Comparison of ENCODE assay signal across 10 mouse cellular contexts in genomic region chr8:88701611-88702010, GRCm38 (mm10). TPM values are rescaled to one million over a fixed set of nuclear protein-coding genes. Genes with fewer than 3 reads are reported as not detected.
DNase-seq lines count a peak whose midpoint lies in the region; ATAC-seq and TF ChIP-seq lines count a peak whose summit lies in the region.
"Had no signal": no experiment of that assay in that cellular context is flagged by ENCODE, and none has a peak within 500 bp of the region (broad histone marks: within the 10 kb centered on the region; RNA-seq: fewer than 3 reads in every experiment).

No protein-coding gene starts in this region.

- no peaks in the 10 kb centered on the region for H3K36me3 ChIP-seq in liver, embryonic 14.5 days (replicated peaks; ENCODE audit: control insufficient read depth, insufficient read depth, low read depth)
- H3K36me3 ChIP-seq in liver, embryonic 11.5 days (ENCODE audit: control insufficient read depth, insufficient read depth, low read length): no peaks in the 10 kb centered on the region
- peaks cover 10% of the 10 kb centered on the region; the same call in 1 of the 2 replicates for H3K36me3 ChIP-seq in splenic B cell, adult 2 months (ENCODE audit: control insufficient read depth, insufficient read depth, low read length, poor library complexity, severe bottlenecking)
- H3K36me3 ChIP-seq: forebrain, embryonic 15.5 days; limb, embryonic 12.5 days had no signal

- no peak overlapping the region for H3K4me2 ChIP-seq in liver, embryonic 14.5 days (ENCODE audit: low read depth)
- H3K4me2 ChIP-seq in liver, embryonic 11.5 days: no peak overlapping the region
- H3K4me2 ChIP-seq: forebrain, embryonic 15.5 days; limb, embryonic 12.5 days had no signal

- no peak for TF ChIP-seq POLR2A in cerebellum, adult 2 months (IDR thresholded peaks at IDR 0.05; ENCODE audit: borderline replicate concordance, insufficient read depth, low read length)

- H3K4me3 ChIP-seq in liver, embryonic 14.5 days (ENCODE audit: insufficient read depth in 1 of 2, low read depth in 2 of 2, low read length in 2 of 2): no peak overlapping the region
- H3K4me3 ChIP-seq in liver, embryonic 11.5 days (ENCODE audit: low read depth, low read length): no peak overlapping the region
- no peak overlapping the region for H3K4me3 ChIP-seq in cerebellum, adult 2 months (replicated peaks; ENCODE audit: insufficient read depth, low read depth, low read length)
- H3K4me3 ChIP-seq: forebrain, embryonic 15.5 days; limb, embryonic 12.5 days had no signal

- H3K27me3 ChIP-seq in liver, embryonic 14.5 days (ENCODE audit: control insufficient read depth, insufficient read depth, low read length): no peaks in the 10 kb centered on the region
- no peaks in the 10 kb centered on the region for H3K27me3 ChIP-seq in liver, embryonic 11.5 days (replicated peaks; ENCODE audit: control insufficient read depth, insufficient read depth, low read length)
- no peaks in the 10 kb centered on the region for H3K27me3 ChIP-seq in cerebellum, adult 2 months (ENCODE audit: control insufficient read depth, insufficient read depth, low read length)
- H3K27me3 ChIP-seq in splenic B cell, adult 2 months (ENCODE audit: control insufficient read depth, insufficient read depth, low read length, poor library complexity, severe bottlenecking): no peaks in the 10 kb centered on the region
- H3K27me3 ChIP-seq: forebrain, embryonic 15.5 days; limb, embryonic 12.5 days had no signal

- peaks cover 6% of the 10 kb centered on the region in 2 experiments for H3K4me1 ChIP-seq in liver, embryonic 14.5 days (replicated peaks; ENCODE audit: control insufficient read depth in 2 of 2, insufficient read depth in 2 of 2, low read length in 1 of 2)
- H3K4me1 ChIP-seq in liver, embryonic 11.5 days (replicated peaks; ENCODE audit: control insufficient read depth, insufficient read depth, low read length): peaks cover 3% of the 10 kb centered on the region; the same call in 1 of the 2 replicates
- peaks cover 2% of the 10 kb centered on the region; the same call in 1 of the 2 replicates for H3K4me1 ChIP-seq in cerebellum, adult 2 months (ENCODE audit: control insufficient read depth, insufficient read depth, low read length)

- intact Hi-C loops in heart, postnatal 25 days (cut with DNase I): no loop called here

- TF ChIP-seq CTCF in liver, embryonic 14.5 days (IDR thresholded peaks at IDR 0.05; ENCODE audit: low read depth): peak; percentile 33; the same call in 1 of the 2 replicates
- TF ChIP-seq CTCF in cerebellum, adult 2 months (IDR thresholded peaks at IDR 0.05; ENCODE audit: borderline replicate concordance, insufficient read depth, low read depth, low read length): peak; percentile 57; the same call in 1 of the 2 replicates

- ATAC-seq in cerebellum, adult (ENCODE audit: insufficient number of reproducible peaks, low FRiP score, low TSS enrichment): no peak
- no peak for ATAC-seq in liver, embryonic 14.5 days (ENCODE audit: insufficient read depth)
- ATAC-seq in liver, embryonic 11.5 days (replicated peaks; ENCODE audit: low FRiP score): no peak
- ATAC-seq: forebrain, embryonic 15.5 days had no signal

- DNase-seq in cerebellum, adult 11-12 months: peak; percentile 47
- DNase-seq in liver, embryonic 14.5 days (ENCODE audit: low read depth in 3 of 3, low spot score in 3 of 3): no peak
- no peak for DNase-seq in liver, embryonic 11.5 days (ENCODE audit: low spot score)
- DNase-seq in cerebellum, adult 2 months: peak; percentile 42 to 59
- peak; percentile 76 for DNase-seq in splenic B cell, adult 2 months (ENCODE audit: low read depth, low spot score)
- DNase-seq in heart, postnatal 25 days (ENCODE audit: low spot score): no peak
- DNase-seq in layer of hippocampus, postnatal 25 days (ENCODE audit: extremely low spot score in 1 of 2, low spot score in 1 of 2): no peak

- H3K9ac ChIP-seq in liver, embryonic 14.5 days (replicated peaks): no peak overlapping the region
- no peak overlapping the region for H3K9ac ChIP-seq in liver, embryonic 11.5 days (ENCODE audit: low read depth, low read length)
- H3K9ac ChIP-seq: forebrain, embryonic 15.5 days; limb, embryonic 12.5 days had no signal

- TF ChIP-seq EP300 in liver, embryonic 14.5 days (IDR thresholded peaks at IDR 0.05; ENCODE audit: low read depth): no peak

- WGBS in liver, embryonic 14.5 days (ENCODE audit: insufficient replicate concordance): 51% methylated on average over 2 of the region's 2 CpGs
- 39% methylated on average over 2 of the region's 2 CpGs for WGBS in liver, embryonic 11.5 days
- whole genome bisulfite sequencing in cerebellum, adult 2 months: 9% methylated on average over 2 of the region's 2 CpGs

- H3K9me3 ChIP-seq in liver, embryonic 14.5 days (ENCODE audit: control insufficient read depth, low read length): no peaks in the 10 kb centered on the region
- H3K9me3 ChIP-seq in liver, embryonic 11.5 days (ENCODE audit: control insufficient read depth, low read length): no peaks in the 10 kb centered on the region
- H3K9me3 ChIP-seq: forebrain, embryonic 15.5 days; limb, embryonic 12.5 days had no signal

- no peak overlapping the region for H3K27ac ChIP-seq in liver, embryonic 14.5 days
- H3K27ac ChIP-seq in liver, embryonic 11.5 days (ENCODE audit: low read depth, low read length): no peak overlapping the region
- H3K27ac ChIP-seq in cerebellum, adult 2 months (ENCODE audit: insufficient read depth, low read length): no peak overlapping the region
- H3K27ac ChIP-seq: forebrain, embryonic 15.5 days; limb, embryonic 12.5 days had no signal

RNA-seq across cellular contexts. Expression of gene Cyld, which starts 4.8 kb away (rescaled TPM):
- polyA plus RNA-seq in liver, embryonic 14.5 days (2012; rRNA removed): 2.0 and 2.7 TPM in 2 replicates
- 5.0 and 5.2 TPM in 2 replicates for polyA plus RNA-seq in liver, embryonic 14.5 days (2014; fragmentation: Nextera tagmentation; extraction: Ambion mirVana)
- 9.8 and 11.3 TPM in 2 replicates for polyA plus RNA-seq in liver, embryonic 11.5 days (2014; fragmentation: Nextera tagmentation; extraction: Ambion mirVana)
- polyA plus RNA-seq in cerebellum, adult 2 months (2012; rRNA removed): 26.8 and 27.1 TPM in 2 replicates
- total RNA-seq in heart, postnatal 25 days (2021): 10 to 100 TPM; 25.5 to 29.1 TPM
- 10 to 100 TPM; 73.2 to 77.0 TPM for total RNA-seq in layer of hippocampus, postnatal 25 days (2021)

RNA-seq across cellular contexts. Expression of gene Nod2, which starts 54.5 kb away (rescaled TPM):
- 0.02 and 0.04 TPM in 2 replicates for polyA plus RNA-seq in liver, embryonic 14.5 days (2012; rRNA removed)
- polyA plus RNA-seq in liver, embryonic 14.5 days (2014; fragmentation: Nextera tagmentation; extraction: Ambion mirVana): 0.05 TPM in 1 of 2 replicates, not detected in the other
- polyA plus RNA-seq in liver, embryonic 11.5 days (2014; fragmentation: Nextera tagmentation; extraction: Ambion mirVana): 0.04 and 0.15 TPM in 2 replicates
- polyA plus RNA-seq in cerebellum, adult 2 months (2012; rRNA removed): 0.11 and 0.28 TPM in 2 replicates
- total RNA-seq in heart, postnatal 25 days (2021): 1 to 10 TPM; 1.2 to 1.3 TPM
- total RNA-seq in layer of hippocampus, postnatal 25 days (2021): under 1 TPM; 0.10 to 0.19 TPM

Comparison
In these comparisons a context has a peak if more than half of its experiments do, and no peak if none do; other contexts are left out.
1. DNase-seq: peak in cerebellum, adult 11-12 months (single experiment), cerebellum, adult 2 months (2 of 2) and splenic B cell, adult 2 months (single experiment); none in liver, embryonic 14.5 days (0 of 3), liver, embryonic 11.5 days (single experiment), heart, postnatal 25 days (single experiment) and layer of hippocampus, postnatal 25 days (0 of 2).